Mouse (Mus musculus): Measurements from ENCODE around the gene Aif1l. TPM values are rescaled to one million over a fixed set of nuclear protein-coding genes. Genes with fewer than 3 reads are reported as not detected.

Aif1l gene
- polyA plus RNA-seq, 1 experiment: 31.2 TPM

DNA sequence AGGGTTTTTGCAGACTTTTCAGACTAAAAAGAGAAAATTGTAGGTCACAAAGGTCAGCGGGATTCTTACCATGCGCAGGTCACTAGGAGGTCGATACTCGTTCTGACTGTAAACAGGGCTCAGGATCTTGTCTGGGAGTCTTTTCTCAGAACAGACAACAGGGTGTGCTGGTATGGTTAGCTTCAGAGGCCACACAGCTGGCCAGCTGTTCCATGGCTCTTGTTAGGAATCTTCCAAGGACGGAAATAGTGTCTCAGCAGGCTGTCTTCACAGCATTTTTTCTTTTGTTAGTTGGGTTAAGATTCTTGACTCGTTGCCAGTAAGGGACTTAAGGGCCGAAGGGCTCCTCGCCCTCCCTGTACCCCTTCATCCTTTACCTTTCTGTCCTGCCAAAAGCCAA lies 16.9 kb downstream of the Aif1l start:
- TF ChIP-seq CTCF (IDR thresholded peaks at IDR 0.05; ENCODE audit: borderline replicate concordance, extremely low read depth, insufficient read depth, insufficient read length): no peak
- no peak for TF ChIP-seq POLR2A (IDR thresholded peaks at IDR 0.05; ENCODE audit: borderline replicate concordance, extremely low read depth, insufficient read depth, insufficient read length, poor library complexity, severe bottlenecking)
- no peak for DNase-seq (ENCODE audit: low read depth)

DNA sequence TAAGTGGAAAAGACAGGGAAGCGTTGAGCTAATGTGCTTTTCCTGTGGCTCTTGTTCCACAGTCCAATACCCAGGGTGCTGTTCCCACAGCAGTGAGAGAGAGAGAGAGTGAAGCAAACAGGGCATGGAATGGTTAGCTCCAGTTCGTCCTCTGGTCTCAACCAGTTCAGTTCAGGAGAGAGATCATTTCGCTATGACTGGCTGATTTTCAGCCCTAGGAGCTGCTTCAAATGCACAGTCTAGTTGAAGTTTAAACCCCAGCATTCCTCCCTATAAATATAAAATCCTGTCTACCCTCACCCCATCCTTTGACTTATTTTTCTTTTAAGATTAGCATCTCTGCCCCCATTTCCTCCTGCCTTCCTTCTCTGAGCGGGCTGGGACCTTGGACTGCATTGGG lies 22.6 kb downstream of the Aif1l start:
- DNase-seq (ENCODE audit: low read depth): no peak
- no peak for TF ChIP-seq POLR2A (IDR thresholded peaks at IDR 0.05; ENCODE audit: borderline replicate concordance, extremely low read depth, insufficient read depth, insufficient read length, poor library complexity, severe bottlenecking)
- no peak for TF ChIP-seq CTCF (IDR thresholded peaks at IDR 0.05; ENCODE audit: borderline replicate concordance, extremely low read depth, insufficient read depth, insufficient read length)

DNA sequence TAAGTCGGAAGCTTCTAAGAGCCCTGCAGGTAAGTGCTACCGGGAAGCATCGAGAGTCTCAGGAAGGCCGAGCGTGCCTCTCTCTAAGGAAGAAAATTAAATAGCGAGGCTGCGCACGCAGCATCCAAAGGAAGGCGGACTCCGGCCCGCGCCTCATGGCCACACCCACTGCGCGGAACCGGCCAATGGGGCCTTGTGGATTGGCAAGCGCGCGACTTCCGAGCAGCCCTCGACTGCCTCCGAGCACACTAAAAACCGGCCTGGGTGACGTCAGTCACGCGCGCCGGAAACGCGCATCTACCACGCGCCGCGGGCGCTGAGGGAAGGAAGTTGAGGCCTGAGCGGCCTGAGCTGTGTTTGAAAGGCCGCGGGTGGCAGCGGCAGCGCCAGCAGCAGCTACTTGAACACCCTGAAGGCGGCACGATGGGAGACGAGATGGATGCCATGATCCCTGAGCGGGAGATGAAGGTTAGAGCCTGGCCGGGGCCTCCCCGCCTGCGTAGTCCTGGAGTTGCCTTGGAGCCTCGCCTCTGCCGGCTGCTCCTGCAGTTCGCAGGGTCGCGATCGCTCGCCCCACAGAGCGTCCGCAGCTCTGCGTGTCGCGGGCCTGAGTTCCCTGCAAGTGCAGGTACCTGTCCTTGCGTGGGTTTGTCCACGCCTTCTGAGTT lies 24.3 kb downstream of the Aif1l start, which contains the start of gene Nup214:
TSS of gene Nup214 (plus strand) at position 296 of the 668 bp plus-strand sequence.
- DNase-seq (ENCODE audit: low read depth): peak; percentile 100
- TF ChIP-seq CTCF (IDR thresholded peaks at IDR 0.05; ENCODE audit: borderline replicate concordance, extremely low read depth, insufficient read depth, insufficient read length) (no peak), POLR2A (IDR thresholded peaks at IDR 0.05; ENCODE audit: borderline replicate concordance, extremely low read depth, insufficient read depth, insufficient read length, poor library complexity, severe bottlenecking) (peak; percentile 27; the same call in 1 of the 2 replicates)

DNA sequence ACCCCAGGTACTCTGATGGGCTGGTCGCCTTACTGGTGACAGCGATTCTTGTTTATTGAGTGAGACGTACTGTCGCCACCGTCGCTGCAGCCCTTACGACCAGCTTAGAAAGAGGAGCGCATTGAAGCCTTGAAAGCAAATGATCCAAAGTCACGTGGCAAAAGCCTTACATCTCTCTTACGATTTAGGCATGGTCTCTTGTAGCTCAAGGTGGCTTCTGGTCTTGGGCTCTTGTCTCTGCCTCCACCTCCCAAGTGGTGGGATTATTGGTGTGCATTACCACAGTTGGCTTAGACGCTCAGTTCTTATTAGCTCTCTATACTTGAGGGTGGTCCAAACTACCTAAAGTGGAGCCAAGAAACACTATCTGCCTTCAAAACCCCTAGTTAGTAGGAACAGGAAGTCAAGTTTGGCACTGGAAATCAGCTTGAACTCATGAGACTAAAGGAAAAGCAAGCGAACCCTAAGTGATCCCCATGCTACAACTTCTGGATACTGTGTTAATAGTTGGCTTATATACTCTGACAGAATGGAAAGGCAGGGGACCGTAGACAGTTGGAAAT lies 25.0 kb downstream of the Aif1l start:
- DNase-seq (ENCODE audit: low read depth): no peak
- TF ChIP-seq CTCF (IDR thresholded peaks at IDR 0.05; ENCODE audit: borderline replicate concordance, extremely low read depth, insufficient read depth, insufficient read length): no peak
- no peak for TF ChIP-seq POLR2A (IDR thresholded peaks at IDR 0.05; ENCODE audit: borderline replicate concordance, extremely low read depth, insufficient read depth, insufficient read length, poor library complexity, severe bottlenecking)

DNA sequence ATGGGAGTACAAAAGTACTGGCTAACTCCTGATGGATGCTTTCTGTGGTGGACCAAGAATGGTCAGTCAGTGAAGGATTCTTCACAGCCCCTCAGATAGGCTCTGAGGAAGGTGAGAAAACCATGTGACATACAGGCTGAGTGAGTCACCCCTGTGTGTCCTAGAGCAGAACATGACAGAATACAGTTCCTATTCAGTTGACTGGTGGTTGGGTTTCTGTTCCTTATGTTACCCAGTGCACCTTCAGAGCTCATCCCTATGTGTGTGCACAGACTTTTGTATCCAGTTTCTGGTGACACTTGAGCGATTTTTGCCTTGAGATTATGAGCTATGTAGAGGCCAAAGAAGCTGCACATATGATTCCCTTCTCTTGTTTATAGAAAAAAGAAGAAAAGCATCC lies 37.8 kb downstream of the Aif1l start:
- DNase-seq (ENCODE audit: low read depth): no peak
- no peak for TF ChIP-seq POLR2A (IDR thresholded peaks at IDR 0.05; ENCODE audit: borderline replicate concordance, extremely low read depth, insufficient read depth, insufficient read length, poor library complexity, severe bottlenecking)
- no peak for TF ChIP-seq CTCF (IDR thresholded peaks at IDR 0.05; ENCODE audit: borderline replicate concordance, extremely low read depth, insufficient read depth, insufficient read length)

DNA sequence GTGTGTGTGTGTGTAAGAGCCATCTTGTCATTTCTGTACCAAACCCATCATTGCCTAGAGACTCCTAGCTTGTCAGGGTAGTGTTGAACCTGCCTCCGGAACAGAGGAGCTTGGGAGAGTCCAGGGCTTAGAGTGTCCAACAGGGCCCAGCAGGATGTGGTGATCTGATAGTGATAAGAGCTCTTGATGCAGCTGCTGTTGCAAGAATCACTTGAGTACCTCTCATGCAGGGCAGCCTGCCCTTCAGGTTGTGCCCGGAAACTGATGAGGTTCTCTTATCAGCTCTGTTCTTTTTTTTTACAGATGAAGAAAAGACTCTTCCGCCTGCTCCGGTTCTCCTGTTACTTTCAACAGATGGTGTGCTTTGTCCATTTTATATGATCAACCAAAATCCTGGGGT lies 41.0 kb downstream of the Aif1l start:
- no peak for TF ChIP-seq CTCF (IDR thresholded peaks at IDR 0.05; ENCODE audit: borderline replicate concordance, extremely low read depth, insufficient read depth, insufficient read length)
- TF ChIP-seq POLR2A (IDR thresholded peaks at IDR 0.05; ENCODE audit: borderline replicate concordance, extremely low read depth, insufficient read depth, insufficient read length, poor library complexity, severe bottlenecking): no peak
- DNase-seq (ENCODE audit: low read depth): no peak

DNA sequence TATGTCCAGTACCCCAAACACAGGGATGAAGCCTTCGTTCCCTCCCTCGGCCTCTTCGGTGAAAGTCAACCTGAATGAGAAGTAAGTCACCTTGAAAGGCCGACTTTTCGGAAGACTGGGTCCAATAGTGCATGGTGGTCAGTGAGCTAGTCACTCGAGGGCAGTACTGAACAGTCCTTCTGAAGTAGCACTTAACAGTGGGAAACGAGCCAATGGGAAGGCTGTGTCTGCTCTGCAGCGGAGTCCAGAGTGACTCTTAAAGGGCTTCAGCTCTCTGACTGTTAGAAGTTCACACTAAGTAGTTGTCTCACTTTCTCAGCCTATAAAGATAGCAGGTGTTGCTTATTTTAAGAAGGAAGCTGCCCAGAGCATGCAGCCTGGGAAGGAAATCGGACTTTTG lies 45.0 kb downstream of the Aif1l start:
- DNase-seq (ENCODE audit: low read depth): no peak
- TF ChIP-seq CTCF (IDR thresholded peaks at IDR 0.05; ENCODE audit: borderline replicate concordance, extremely low read depth, insufficient read depth, insufficient read length) (no peak), POLR2A (IDR thresholded peaks at IDR 0.05; ENCODE audit: borderline replicate concordance, extremely low read depth, insufficient read depth, insufficient read length, poor library complexity, severe bottlenecking) (no peak)

DNA sequence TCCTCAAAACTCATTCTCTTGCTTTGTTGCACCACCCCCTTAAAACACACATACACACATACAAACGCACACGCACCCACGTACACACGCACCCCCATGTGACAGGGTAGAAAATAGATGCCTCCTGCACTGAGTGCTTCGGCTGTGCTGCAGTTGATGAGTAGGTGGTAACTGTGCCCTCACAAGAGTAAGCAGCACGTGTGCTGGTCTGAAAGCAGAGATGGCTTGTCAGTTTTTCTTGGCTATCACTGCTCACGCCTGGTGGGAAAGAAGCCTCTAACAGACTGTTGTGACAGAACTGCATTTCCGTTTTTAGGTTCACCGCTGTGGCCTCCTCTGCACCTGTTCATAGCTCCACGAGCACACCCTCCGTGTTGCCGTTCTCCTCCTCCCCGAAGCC lies 46.1 kb downstream of the Aif1l start:
- TF ChIP-seq POLR2A (IDR thresholded peaks at IDR 0.05; ENCODE audit: borderline replicate concordance, extremely low read depth, insufficient read depth, insufficient read length, poor library complexity, severe bottlenecking): no peak
- no peak for TF ChIP-seq CTCF (IDR thresholded peaks at IDR 0.05; ENCODE audit: borderline replicate concordance, extremely low read depth, insufficient read depth, insufficient read length)
- no peak for DNase-seq (ENCODE audit: low read depth)

DNA sequence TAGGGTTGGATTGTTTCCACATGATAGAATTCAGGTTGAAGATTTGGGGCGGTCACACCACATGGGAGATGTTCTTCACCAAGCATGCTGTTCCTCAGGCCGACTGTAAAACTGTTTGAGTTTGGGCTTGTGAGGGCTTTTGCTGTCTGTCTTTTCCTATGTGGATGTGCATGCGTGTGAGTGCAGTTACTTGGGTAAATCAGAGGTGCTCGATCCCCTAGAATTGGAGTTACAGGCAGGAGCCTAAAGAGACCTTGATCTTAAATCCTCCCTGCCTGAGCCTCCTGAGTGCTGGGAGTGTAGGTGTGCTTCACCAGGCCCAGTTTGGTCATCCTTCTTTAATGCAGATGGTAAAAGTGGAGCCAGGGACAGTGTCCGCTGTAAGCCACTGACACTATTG lies 47.6 kb downstream of the Aif1l start:
- DNase-seq (ENCODE audit: low read depth): no peak
- TF ChIP-seq POLR2A (IDR thresholded peaks at IDR 0.05; ENCODE audit: borderline replicate concordance, extremely low read depth, insufficient read depth, insufficient read length, poor library complexity, severe bottlenecking): no peak
- TF ChIP-seq CTCF (IDR thresholded peaks at IDR 0.05; ENCODE audit: borderline replicate concordance, extremely low read depth, insufficient read depth, insufficient read length): no peak

DNA sequence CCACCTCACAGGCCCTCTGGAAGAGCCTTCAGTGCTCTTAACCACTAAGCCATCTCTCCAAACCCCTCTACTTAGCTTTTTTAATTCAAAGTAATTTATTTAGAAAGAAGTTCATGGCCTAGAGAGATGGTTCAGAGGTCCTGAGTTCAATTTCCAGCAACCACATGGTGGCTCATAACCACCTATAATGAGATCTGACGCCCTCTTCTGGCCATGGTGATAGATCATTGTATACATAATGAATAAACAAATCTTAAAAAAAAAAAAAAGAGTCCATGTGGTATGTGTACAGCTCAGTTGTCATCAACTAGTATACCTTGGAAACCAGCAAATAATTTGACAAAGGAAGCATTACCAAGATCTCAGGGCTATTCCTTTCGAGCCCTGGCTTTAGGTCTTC lies 48.5 kb downstream of the Aif1l start:
- TF ChIP-seq POLR2A (IDR thresholded peaks at IDR 0.05; ENCODE audit: borderline replicate concordance, extremely low read depth, insufficient read depth, insufficient read length, poor library complexity, severe bottlenecking) (no peak), CTCF (IDR thresholded peaks at IDR 0.05; ENCODE audit: borderline replicate concordance, extremely low read depth, insufficient read depth, insufficient read length) (no peak)
- peak; percentile 0 for DNase-seq (ENCODE audit: low read depth)

DNA sequence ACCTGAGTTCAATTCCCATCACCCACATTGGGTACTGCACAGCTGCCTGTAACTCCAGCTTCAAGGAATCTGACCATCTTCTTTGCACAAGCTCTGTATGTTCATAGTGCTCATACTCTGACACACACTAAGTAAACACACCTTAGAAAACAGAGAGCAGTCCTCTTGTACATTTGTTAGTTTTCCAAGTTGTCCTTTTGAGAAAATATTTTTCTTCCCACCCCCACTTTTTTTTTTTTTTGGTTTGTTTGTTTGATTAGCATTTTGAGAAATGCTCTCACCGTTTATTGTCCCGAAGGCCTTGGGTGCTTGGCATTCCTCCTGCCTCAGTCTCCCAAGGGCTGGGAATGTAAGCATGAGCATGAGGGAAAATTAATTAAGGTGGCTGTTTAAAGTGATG lies 58.4 kb downstream of the Aif1l start:
- DNase-seq (ENCODE audit: low read depth): no peak
- TF ChIP-seq POLR2A (IDR thresholded peaks at IDR 0.05; ENCODE audit: borderline replicate concordance, extremely low read depth, insufficient read depth, insufficient read length, poor library complexity, severe bottlenecking): no peak
- TF ChIP-seq CTCF (IDR thresholded peaks at IDR 0.05; ENCODE audit: borderline replicate concordance, extremely low read depth, insufficient read depth, insufficient read length): no peak

DNA sequence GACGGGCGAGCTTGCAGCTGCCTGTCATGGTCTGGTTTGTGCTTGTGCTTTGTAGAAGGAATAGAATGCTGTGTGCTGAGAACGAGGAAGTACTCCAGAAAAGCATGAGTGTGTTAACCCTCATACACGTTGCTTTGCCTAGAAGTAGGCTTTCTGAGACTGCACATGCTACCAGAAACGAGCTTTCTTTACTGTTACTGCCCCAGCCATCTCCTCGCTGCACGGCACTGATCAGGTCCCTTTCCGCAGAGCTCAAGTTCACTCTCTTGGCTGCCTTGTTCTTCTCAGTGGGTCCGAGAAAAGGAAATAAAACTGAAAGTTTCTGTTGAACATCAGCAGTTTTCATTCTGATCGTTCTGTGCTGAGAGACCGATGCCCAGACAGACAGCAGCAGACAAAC lies 58.8 kb downstream of the Aif1l start:
- TF ChIP-seq POLR2A (IDR thresholded peaks at IDR 0.05; ENCODE audit: borderline replicate concordance, extremely low read depth, insufficient read depth, insufficient read length, poor library complexity, severe bottlenecking) (no peak), CTCF (IDR thresholded peaks at IDR 0.05; ENCODE audit: borderline replicate concordance, extremely low read depth, insufficient read depth, insufficient read length) (no peak)
- DNase-seq (ENCODE audit: low read depth): no peak
